Mouse (Mus musculus): Measurements from ENCODE around the gene Trim9.

Trim9 gene

DNA sequence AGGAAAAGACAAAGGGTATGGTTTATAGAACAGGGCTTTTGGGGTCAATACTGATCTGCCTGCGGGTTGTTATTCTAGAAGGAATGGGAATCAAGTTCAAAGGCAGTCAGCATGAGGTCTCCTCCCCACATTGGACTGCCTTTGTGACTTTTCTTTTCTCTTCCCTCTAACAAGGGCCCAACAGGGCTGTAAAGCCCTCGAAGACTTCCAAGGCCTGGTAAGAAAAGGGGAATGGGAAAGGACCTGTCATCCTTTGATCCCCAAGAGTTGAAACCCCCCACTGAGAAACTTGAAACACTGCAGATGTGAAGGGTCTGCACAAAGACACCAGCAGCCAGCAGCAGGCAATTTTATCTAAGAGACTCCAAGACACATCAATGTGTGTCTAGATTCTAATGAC lies 21.0 kb downstream of the Trim9 start:
- no peak for DNase-seq (ENCODE audit: low read depth, low spot score)

DNA sequence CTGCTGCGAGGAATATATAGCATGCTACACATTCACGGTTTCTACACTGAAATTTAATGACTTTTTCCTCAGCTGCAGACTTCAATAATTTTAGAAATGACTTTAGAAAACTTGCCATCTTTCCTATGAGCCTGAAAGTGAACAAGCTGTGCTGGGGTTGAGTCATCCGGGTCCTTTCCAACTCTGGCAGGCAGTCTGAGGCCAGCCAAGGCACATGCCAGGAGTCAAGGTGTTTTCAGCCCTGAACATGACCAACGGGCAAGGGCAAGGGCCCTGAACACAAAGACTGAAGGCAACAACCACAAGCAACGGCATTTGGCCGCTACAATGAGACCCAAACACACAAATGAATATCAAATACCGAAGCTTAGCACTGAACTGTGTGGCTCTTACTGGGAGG lies 21.6 kb downstream of the Trim9 start:
- no peak for DNase-seq (ENCODE audit: low read depth, low spot score)

DNA sequence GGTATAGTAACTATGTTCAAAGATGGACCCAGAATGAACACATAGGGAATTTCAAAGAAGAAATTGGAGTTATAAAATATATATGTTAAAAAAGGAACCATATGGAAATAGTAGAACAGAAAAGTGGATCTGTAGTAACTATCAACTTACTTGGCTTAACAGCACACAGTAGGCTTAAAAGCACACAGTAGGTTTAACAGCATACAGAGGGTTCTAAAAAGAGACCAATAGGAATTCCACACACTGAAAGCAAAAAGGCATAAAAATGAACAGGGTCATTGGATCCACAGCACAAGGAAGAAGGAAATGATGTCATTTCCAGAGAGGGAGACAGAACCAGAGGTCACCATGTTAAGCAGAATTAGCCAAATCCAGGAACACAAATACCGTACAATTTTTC lies 24.6 kb downstream of the Trim9 start:
- DNase-seq (ENCODE audit: low read depth, low spot score), result no peak

DNA sequence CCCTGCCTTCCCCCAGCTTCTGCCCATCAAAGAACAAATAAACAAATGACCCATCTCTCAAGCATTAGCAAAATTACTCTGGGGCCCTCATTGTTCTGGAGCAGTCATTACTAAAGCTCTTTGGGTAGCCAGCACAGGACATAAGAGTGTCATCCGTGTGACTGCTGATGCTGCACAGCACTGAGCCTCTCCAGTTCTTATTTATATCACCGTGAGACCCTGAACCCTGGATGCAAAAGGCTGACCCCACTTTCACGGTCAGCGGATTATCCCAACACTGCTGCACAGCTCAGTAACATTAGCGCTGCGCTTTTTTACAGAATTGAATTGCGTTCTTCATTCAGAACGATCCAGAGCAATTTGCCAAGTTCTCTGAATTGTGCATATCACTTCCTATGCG lies 31.3 kb downstream of the Trim9 start:
- no peak for DNase-seq (ENCODE audit: low read depth, low spot score)

DNA sequence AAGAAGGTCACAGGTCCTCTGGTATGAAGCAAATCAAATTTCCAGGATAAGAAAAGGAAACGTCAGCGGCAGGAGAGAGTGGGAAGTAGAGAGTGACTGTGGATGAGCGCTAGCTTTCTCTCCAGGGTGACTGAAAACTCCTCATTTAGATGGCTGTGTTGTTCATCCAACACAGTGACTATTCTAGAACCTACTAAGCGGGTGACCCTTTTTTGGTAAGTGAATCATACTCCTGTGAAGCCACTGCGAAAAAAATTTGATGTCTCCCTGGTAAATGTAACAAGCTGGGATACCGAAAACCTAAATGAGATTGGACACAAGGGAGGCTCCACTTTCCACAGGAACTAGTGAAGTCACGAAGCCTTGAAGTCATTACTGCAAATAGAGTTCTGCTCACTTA lies 39.5 kb downstream of the Trim9 start:
- DNase-seq (ENCODE audit: low read depth, low spot score), result no peak

DNA sequence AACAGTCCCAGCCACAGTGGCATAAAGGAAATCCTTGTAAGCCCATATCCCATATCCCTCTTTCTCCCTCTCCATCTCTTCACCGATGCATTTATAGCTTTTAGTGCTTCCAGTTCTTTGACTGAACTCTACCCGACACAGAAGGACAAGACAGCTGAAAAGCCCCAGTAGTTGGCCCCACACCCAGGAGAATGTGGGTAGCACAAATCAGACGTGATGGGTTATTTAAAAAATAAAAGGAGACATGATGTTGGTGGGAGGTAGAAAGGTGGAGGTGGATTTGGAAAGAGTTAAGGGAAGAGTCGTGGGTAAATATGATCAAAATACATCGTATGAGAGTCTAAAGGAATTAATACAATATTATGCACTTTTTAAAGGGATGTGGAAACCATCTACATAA lies 40.4 kb downstream of the Trim9 start:
- DNase-seq (ENCODE audit: low read depth, low spot score), result no peak

DNA sequence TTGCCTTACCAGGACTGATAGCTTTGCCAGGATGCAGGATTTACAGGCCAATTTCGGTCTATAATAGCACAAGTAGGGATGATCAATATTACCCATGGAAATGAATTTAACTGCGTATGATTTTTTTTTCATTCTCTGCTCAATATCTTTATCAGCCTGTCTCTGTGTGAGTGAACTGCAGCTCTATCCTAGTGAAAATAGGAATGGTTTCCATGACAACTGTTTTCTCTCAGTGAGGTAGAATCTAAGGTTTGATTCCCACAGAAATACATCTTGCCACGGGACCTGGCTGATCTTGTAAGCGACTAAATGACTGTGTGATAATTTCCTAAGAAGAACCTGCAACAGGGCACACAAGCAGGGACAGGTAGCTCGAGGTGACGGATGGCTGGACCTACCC lies 43.4 kb downstream of the Trim9 start:
- DNase-seq (ENCODE audit: low read depth, low spot score), result no peak

DNA sequence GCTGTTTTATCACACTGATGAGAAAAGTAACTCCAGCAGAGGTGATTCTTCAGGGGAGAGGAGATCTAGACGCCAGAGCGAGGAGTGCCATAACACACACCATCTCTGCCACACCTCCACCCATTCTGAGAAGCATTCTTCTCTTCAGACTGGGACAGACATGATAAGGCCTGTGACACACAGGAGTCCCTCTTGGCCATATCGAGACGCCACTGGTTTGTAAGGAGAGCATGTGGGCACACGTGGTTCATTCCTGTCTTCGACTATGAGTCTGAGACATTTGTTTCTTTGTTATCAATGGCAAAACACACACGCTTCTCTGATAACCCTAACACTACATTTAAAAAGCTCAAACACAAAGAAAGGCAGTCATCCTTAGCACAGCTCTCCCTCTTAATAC lies 43.9 kb downstream of the Trim9 start:
- no peak for DNase-seq (ENCODE audit: low read depth, low spot score)

DNA sequence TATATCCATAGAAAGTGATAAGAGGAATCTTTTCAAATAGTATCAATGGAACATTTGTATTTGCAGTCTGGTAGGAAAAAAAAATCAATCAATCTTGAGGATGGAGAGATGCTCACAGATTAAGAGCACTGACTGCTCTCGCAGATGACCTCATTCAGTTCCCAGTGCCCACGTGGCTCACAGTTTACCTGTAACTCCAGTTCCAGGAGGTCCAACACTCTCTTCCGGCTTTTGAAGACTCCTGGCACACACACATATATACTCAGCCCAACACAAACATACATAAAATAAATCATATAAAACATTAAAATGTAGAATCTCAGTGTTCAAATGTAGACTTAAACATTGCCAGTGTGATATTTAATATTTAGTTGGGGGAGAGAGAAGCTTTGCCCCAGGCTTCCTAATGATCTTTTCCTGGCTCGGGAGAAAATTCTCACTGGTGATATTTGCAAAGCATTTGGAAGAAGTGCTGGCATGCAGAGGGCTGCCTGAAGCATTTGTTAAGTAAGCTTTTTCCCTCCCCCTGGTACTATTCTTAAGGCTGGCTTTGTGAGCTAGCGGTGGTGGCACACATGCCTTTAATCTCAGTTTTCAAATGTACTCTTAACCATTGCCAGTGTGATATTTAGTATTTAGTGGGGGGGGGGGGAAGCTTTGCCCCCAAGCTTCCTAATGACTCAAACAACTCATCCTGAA lies 45.2 kb downstream of the Trim9 start:
- no peak for DNase-seq (ENCODE audit: low read depth, low spot score)

DNA sequence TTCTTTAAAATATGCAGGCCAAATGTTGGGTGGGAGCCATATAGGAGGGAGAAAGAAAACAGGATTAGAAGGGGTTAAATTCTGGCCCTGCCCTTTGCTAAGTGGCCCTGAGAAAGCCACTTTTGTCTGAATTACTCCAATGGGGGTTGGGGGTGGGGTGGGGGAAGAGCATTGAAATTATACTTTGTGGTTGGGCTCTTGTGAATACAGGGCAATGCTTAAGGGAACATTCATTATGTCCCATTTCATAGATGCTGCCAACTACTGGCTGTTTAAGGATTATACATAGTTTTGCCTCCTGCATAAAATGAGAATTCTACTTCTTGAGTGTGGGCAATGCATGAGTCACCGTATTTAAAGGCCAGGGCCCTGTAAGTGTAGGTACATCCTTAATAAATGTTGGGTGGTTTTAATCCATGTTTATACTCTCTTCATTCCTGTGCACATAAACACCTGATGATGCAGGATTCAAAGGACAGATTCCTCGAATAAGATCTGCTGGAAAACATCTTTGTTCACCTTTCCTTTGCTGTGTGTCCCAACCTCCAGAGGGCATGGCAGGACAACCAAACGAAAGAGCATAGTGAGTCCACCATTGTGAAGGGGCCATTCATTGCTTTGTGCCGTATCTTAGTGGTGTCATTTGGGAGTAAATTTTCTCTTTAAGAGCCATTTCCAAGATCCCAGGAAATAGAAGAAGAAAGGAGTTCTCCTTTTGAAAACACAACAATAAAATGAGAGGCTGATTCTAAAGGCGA lies 53.3 kb downstream of the Trim9 start:
- no peak for DNase-seq (ENCODE audit: low read depth, low spot score)

DNA sequence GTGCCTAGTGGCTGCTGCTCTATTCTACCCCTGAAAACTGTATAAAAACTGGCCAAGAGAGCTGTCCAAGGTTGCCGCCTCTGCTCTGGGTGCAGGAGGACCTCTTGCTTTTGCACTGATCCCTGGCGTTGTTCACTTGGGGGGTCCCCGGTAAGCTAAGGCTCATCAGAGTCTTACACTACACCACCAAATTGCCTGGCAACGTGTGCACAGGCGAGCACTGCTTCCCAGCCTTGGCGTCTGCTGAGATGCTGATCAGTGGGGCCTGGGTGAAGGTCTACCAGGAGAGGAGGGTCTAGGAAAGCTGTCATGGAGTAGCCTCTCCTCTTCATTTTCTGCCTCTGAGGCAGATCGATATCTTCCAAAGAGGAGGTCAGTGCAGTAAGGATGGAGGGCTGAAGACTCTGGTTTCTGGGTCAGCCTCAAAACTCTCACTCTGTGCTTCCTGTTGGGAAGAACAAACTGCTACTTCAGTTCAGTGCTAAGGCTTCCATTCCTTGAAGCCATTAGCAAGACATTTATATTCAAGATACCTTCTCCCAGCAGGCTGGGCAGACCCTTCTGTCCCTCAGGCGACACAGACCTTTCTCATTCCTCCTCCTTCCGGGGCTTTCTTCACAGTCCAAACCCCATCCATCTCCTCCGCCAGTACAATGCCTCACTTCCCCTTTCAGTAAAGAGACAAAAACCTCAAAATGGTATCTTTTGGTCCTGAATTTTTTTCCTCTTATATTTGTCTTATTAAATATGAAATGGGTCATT lies 54.1 kb downstream of the Trim9 start:
- no peak for DNase-seq (ENCODE audit: low read depth, low spot score)

DNA sequence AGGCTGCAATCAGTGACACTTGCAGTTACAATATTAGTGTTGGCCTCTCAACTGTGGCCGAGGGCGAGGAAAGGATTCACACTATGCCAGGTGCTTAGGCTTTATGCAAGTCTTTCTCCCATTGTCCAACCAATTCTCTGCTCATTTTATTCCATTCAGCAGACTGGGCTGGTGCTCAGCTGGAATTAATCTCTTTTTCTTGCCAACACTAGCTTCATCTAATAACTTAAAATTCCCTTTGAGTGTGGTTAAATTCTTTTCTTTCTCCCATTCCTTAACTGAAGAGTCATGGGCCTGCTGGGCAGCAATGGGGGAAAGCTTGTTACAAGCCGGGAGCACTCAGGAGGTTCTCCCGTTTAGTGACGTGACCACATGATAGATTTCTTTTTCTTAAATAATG lies 61.9 kb downstream of the Trim9 start:
- no peak for DNase-seq (ENCODE audit: low read depth, low spot score)

DNA sequence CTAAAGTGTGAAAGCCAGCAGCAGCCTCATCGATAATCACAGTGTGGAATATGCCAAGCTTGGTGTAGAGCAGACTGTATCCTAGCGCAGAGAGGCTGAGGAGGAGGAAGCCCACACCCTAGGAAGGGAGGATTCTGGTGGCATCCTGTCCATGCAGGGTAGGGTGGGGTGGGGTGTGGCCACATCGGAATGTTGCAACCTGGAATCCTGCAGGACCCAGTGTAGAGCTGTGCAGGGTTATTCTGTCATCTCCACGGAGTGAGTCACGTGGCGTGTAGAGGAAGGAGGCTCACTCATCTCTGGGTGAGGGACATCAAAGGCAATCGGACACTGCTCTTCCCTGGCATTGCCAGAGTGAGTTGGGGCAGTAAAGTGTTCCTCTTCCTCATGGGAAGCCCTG lies 62.4 kb downstream of the Trim9 start:
- peak; percentile 48 for DNase-seq (ENCODE audit: low read depth, low spot score)

DNA sequence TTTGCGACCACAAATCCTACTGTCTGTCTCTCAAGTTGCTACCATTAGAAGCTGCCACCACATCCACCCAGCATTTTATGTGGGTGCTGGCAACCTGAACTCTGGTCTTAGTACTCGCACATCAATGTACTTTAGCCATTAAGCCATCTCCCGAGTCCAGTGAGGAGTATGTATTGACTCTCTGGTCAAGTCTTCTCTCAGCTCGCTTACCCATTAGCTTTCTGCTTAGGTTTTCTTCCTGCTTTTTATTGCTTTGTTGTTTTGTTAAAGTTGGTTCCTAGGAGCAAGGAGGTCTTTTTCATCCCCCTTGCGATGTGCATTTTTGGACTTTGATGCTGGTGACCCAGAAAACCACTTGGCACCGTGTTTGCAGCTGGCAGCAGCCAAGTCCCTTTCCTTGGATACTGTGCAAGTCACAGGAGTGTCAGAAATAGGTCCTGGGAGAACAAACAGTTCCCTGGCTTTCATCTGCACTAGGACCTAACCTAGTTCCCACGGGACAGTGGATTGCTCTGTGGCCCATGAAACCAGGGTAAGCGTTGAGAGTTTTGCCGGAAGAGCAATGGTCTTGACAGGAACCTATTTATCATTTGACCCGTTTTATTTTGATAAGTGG lies 64.2 kb downstream of the Trim9 start:
- no peak for DNase-seq (ENCODE audit: low read depth, low spot score)

DNA sequence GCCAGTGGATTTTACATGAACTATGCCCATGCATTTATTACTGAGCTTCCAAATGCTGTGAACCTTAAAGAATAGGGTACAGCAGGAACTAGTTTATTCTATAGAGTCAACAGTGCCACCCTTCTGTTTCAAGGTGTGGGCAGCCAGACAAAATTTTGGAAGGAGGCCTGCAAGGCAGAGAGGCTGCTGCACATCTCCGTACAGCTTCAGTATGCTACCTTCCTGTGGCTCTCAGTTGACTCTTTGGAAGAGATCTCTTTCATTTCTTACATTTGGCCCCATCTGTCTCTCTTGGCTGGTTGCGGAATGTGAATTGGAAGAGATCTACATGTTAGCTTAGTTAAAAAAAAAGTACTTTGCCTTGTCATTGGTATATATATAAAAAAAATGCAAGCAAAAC lies 66.5 kb downstream of the Trim9 start:
- DNase-seq (ENCODE audit: low read depth, low spot score), result no peak

DNA sequence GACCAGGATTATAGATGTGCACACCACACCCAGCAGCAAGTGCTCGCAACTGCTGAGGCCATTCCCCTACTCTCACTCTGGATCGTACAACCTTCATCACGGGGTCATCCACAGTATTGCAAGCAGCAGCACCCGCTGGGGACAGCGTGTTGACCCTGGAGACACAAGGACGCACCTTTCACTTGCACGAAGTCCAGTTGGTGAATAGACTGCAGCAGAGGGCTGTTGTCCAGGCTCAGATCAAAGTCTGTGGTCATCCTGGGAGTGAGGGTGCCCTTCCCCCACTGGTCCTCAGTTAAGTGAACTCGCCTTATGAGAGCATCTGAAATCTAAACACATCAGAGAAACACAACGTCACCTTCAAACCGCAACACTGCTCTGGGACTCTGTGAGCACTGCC lies 67.0 kb downstream of the Trim9 start:
- DNase-seq (ENCODE audit: low read depth, low spot score), result no peak

DNA sequence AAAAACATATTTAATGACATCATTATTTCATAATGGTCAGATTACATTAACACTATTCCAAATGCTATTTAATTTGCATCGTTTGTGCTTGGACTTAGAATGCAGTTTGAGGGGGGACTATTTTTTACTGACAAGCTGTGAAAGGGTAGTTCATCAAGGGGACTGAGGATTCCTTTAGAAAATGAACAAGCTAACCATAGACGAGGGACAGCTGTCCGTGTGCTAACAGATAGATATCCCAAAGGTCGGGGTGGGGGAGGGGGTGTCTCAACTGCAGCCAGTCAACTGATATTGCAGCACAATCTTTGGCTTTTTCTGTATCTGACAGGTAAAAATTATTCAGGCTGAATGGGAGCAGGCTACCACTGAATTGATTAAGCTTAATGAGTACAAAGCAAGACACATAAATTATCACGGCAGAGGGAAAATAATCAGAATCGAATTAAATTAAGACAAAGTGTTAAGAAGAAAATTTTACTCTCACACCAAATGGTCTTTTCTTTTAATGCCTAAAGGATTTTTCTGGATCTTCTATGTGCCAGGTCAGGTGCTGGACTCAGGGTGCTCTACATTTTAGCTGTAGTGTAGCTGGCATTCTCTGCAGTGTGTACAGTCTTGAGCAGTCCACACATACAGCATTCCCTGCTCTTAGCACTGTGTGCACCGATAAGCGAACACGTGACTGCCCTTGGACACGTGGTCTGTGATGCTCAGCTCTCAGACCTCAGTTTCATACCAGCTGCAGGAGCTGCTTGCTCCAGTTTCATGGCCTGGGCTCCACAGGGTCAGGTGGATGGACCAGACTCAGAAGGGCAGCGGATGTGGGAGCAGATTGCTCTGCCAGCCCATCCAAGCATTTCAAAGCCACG lies 70.1 kb downstream of the Trim9 start:
- DNase-seq (ENCODE audit: low read depth, low spot score), result no peak

DNA sequence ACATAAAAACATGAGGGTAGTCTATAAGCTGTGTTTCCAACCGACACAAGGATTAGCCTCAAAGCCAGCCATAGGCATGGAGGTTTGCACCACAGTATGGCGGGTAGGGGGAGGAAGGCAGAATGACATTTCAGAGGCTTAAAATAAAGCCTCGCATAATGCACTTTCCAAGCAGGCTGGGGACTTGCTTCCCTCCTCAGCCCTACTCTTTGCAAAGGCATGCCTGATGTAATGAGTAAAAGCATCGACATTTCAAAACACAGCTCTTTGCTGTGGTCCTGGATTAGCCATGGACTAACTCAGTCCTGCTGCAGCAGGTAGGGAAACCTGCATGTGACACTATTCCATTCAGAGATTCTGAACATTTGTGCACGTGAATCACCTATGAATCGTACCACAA lies 77.7 kb downstream of the Trim9 start:
- no peak for DNase-seq (ENCODE audit: low read depth, low spot score)

DNA sequence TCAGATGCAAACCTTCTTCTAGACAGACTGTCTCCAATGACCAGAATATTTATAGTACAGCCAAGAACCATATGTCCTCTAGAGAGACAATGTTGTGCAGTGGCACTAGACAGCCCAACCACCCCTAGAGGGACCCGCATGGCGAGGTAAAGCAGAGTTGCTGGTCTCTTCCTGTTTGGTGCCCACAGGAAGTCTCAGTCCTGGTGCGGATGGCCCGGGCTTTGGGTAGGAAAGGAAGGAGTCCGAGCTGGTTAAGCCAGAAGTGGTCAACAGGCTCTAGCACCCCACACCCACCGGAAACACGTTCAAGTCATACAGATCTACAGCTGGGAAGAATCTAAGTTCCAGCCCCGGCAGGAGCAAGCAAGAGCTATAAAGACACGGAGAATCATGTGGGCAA lies 80.1 kb downstream of the Trim9 start:
- no peak for DNase-seq (ENCODE audit: low read depth, low spot score)

DNA sequence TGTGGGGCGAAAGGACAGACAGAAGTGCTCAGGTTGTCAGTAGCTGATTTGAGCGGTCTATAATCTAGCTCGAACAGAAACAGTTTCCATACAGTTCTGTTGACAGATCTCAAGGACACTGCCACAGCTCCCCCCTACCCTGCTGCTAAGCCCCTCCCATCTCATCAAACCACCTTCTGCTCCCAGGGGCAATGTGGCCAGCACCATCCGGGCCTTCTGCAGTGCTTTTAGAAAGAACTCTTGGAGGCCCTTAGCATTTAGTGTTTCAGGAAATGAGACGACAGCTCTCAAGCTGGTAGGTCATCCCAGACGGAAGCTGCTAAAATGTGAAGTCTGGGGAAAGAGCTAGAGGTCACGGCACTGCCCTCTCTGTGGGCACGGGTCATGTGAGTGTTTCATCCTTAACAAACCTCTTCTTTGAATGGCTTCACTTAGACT lies 80.9 kb downstream of the Trim9 start:
- DNase-seq (ENCODE audit: low read depth, low spot score), result no peak

DNA sequence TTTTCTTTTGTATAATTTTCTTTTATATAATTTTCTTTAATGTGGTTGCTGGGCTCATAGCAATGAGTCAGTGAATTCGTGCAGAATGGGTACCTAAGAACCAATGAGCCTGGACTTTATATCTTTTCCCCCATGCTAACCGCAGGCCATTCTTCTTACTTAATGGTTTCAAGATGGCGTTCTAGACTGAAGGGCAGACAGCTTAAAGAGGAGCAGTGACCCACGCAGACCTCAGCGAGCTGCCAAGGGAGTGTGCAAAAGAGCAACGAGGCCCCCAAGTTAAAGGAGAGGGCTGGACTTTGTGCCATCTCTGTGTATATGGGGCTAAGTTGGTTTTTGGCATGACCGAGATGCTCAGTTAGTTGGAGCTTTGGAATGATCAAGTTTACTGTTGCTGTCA lies 83.7 kb downstream of the Trim9 start:
- no peak for DNase-seq (ENCODE audit: low read depth, low spot score)
